Mouse (Mus musculus) liver, postnatal 0 days (tissue): ENCODE results near the gene Ccnjl.

Source experiments
- CTCF ChIP-seq: sonication (generic); IDR thresholded peaks from 2 replicates; pipeline ENCODE4 v1.5.1; 2016; ENCODE audit warnings: antibody characterized with exemption, low read depth
- EP300 ChIP-seq: IDR thresholded peaks from 2 replicates; pipeline ENCODE4 v1.6.1; 2016; ENCODE audit warnings: antibody characterized with exemption, low read depth, mild to moderate bottlenecking

DNA sequence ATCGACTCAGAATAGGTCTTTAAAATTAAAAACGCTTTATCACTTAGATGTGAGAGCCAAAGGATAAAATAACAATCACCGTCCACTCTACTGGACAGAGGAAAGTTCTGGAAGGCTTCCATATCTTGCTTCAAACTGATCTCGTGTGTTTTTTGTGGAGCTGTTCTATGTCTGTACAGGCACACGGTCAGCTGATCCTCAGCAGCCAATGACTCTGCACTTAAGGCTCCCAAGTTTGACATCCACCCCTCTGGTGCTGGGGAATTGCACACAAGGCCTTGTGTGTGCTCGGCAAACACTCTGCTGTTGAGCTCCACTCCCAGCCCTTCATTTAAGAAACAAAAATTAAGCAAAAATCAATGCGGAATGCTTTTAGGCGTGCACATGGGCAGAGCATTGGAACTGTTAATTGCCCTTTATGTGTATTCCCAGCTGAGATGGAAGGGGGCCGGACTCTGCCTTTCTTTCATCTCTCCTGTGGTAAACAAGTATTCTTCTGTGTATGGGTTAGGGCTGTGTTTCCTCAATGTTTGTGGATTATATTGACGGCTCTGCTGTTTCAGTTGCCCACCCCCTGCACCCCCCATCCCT is 35.2 kb downstream of the Ccnjl start:
- TF ChIP-seq EP300: no peak
- TF ChIP-seq CTCF: no peak
